Mouse (Mus musculus): ENCODE data around the gene Rpl27a. TPM values are rescaled to one million over a fixed set of nuclear protein-coding genes. Genes with fewer than 3 reads are reported as not detected.
A peak's percentile ranks its signal among the peaks of the same experiment; 100 is the strongest.

Gene Rpl27a
- polyA plus RNA-seq, 1 experiment from 2014 or later: 131 TPM

DNA sequence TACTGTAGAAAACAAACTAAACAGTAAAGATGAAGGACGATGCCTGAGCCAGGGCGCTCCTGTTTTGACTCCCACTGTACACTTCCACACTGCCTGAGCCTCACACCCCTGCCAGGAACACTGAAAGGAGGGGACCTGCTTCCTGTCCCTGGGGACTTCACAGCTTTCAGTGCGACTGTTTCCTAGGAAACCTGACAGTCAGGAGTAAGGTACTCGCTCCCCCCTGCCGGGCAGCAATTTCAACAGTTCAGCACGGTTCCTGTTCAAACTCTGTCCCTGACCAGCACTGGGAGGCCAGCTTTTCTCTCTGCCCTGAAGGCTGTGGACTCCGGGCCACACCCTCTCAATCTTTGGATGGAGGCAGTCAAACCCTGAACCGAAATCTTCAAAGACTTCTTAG is 11.8 kb upstream of the Rpl27a start:
- Histone ChIP-seq H3K36me3 (ENCODE audit: control insufficient read depth, insufficient read depth, low read length) (no peaks in the 10 kb centered on the region), H3K9ac (ENCODE audit: low read depth, low read length) (no peak overlapping the region), H3K27ac (ENCODE audit: low read length) (no peak overlapping the region), H3K4me2 (ENCODE audit: low read depth, low read length) (no peak overlapping the region), H3K27me3 (replicated peaks; ENCODE audit: control insufficient read depth, insufficient read depth, low read length) (no peaks in the 10 kb centered on the region), H3K4me3 (ENCODE audit: low read length) (no peak overlapping the region), H3K9me3 (ENCODE audit: control insufficient read depth, low read length) (no peaks in the 10 kb centered on the region), H3K4me1 (ENCODE audit: control insufficient read depth, insufficient read depth, low read length) (peaks cover 3% of the 10 kb centered on the region)
- WGBS: 12% methylated on average over 8 of the region's 8 CpGs
- ATAC-seq: no peak

DNA sequence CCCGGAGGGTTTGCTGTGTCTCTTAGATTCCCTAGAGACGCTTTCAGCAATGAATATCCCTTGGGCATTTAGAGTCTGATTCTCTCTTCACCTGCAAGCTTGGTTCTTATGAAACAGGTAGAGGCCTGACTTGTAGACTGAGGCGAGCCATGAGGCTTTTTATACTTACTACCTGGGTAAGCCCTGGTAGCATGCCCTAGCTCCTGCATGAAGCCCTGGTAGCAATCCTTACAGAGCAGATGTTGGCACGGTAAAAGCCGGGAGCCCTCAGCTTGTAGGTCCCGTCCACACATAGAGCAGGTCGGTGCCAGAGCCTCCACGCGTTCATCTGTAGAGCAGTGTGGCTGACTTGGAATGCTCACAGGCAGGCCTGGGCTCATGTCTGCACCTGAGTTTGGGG is 11.4 kb upstream of the Rpl27a start:
- H3K9ac ChIP-seq (ENCODE audit: low read depth, low read length): no peak overlapping the region
- H3K27me3 ChIP-seq (replicated peaks; ENCODE audit: control insufficient read depth, insufficient read depth, low read length): no peaks in the 10 kb centered on the region
- no peak overlapping the region for H3K27ac ChIP-seq (ENCODE audit: low read length)
- H3K36me3 ChIP-seq (ENCODE audit: control insufficient read depth, insufficient read depth, low read length): no peaks in the 10 kb centered on the region
- ATAC-seq: no peak
- H3K4me3 ChIP-seq (ENCODE audit: low read length): no peak overlapping the region
- 50% methylated on average over 9 of the region's 9 CpGs for WGBS
- H3K4me1 ChIP-seq (ENCODE audit: control insufficient read depth, insufficient read depth, low read length): peaks cover 3% of the 10 kb centered on the region
- H3K9me3 ChIP-seq (ENCODE audit: control insufficient read depth, low read length): no peaks in the 10 kb centered on the region
- H3K4me2 ChIP-seq (ENCODE audit: low read depth, low read length): no peak overlapping the region

DNA sequence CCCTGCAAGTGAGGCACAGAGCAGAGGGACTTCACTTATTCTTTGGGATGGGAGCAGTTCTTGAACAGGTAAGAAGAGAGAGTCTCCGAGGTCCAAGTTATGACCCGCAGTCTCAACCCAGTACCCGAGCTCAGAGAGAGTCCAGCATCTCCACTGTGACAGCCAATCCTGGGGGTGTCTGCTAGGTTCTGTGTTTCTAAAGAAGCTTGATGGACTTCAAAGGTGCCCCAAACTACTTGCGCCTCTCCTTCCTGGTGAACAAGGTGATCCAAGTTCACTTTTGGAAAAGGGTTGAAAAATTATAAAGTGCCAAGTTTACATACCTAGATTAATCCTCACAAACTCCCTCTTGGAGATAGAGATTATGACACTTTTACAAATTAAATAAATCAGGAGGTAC is 10.9 kb upstream of the Rpl27a start, which contains the start of gene Trim66:
Gene Trim66 (minus strand): TSS at position 101 of the 400 bp plus-strand sequence.
- no peaks in the 10 kb centered on the region for H3K9me3 ChIP-seq (ENCODE audit: control insufficient read depth, low read length)
- WGBS: 87% methylated on average over 4 of the region's 4 CpGs
- H3K27me3 ChIP-seq (replicated peaks; ENCODE audit: control insufficient read depth, insufficient read depth, low read length): no peaks in the 10 kb centered on the region
- no peak within 1 kb of the TSS for H3K27ac ChIP-seq (ENCODE audit: low read length)
- H3K4me3 ChIP-seq (ENCODE audit: low read length): no peak within 1 kb of the TSS
- H3K4me2 ChIP-seq (ENCODE audit: low read depth, low read length): no peak within 1 kb of the TSS
- no peak within 1 kb of the TSS for H3K9ac ChIP-seq (ENCODE audit: low read depth, low read length)
- H3K4me1 ChIP-seq (ENCODE audit: control insufficient read depth, insufficient read depth, low read length): peaks cover 3% of the 10 kb centered on the region
- no peak for ATAC-seq
- H3K36me3 ChIP-seq (ENCODE audit: control insufficient read depth, insufficient read depth, low read length): no peaks in the 10 kb centered on the region

DNA sequence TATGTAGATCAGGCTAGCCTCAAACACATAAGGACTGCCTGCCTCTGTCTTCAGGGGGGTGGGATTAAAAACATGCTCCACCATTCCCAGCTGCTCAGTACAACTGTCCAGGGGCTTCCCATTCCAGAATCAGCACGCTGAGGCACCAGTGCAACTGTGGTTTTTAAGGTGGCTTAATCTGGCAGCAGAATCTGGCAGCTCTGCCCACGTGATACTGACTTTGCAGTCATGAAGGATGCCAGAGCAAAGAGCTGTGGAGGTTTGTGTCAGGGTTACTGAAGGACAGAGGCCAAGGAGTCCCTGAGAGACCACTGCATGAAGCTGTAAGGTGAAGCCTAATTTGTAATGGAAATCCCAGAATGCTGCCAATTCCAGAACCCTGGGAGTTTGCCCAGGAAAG is 8.1 kb upstream of the Rpl27a start:
- Histone ChIP-seq H3K4me1 (ENCODE audit: control insufficient read depth, insufficient read depth, low read length) (peaks cover 3% of the 10 kb centered on the region), H3K9ac (ENCODE audit: low read depth, low read length) (no peak overlapping the region), H3K36me3 (ENCODE audit: control insufficient read depth, insufficient read depth, low read length) (no peaks in the 10 kb centered on the region), H3K4me3 (ENCODE audit: low read length) (no peak overlapping the region), H3K27ac (ENCODE audit: low read length) (no peak overlapping the region), H3K4me2 (ENCODE audit: low read depth, low read length) (no peak overlapping the region), H3K9me3 (ENCODE audit: control insufficient read depth, low read length) (no peaks in the 10 kb centered on the region), H3K27me3 (replicated peaks; ENCODE audit: control insufficient read depth, insufficient read depth, low read length) (no peaks in the 10 kb centered on the region)
- ATAC-seq: no peak
- 72% methylated on average over 2 of the region's 2 CpGs for WGBS

DNA sequence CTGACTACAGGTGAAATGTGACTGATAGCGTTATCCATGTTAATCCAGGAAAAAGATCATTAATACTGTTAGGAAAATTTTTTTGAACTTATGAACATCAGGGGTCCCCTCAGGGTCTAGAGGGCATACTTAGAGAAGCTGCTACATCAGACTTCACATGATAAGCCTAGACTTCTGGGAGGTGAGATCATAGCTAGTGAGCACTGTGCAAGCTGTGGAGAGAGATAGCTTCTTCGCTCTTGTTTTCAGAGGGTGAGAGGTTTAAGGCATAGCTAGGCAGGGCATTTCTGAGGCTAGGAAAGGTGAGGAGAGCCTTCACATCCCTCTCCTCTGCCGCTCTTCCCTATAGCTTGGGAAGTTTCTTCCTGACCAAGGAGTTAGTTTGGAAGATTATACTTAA is 7.1 kb upstream of the Rpl27a start:
- H3K4me1 ChIP-seq (ENCODE audit: control insufficient read depth, insufficient read depth, low read length): peaks cover 3% of the 10 kb centered on the region
- H3K4me2 ChIP-seq (ENCODE audit: low read depth, low read length): no peak overlapping the region
- H3K9ac ChIP-seq (ENCODE audit: low read depth, low read length): no peak overlapping the region
- WGBS: 86% methylated on average over 3 of the region's 3 CpGs
- no peaks in the 10 kb centered on the region for H3K9me3 ChIP-seq (ENCODE audit: control insufficient read depth, low read length)
- no peak overlapping the region for H3K27ac ChIP-seq (ENCODE audit: low read length)
- ATAC-seq: no peak
- no peaks in the 10 kb centered on the region for H3K27me3 ChIP-seq (replicated peaks; ENCODE audit: control insufficient read depth, insufficient read depth, low read length)
- H3K36me3 ChIP-seq (ENCODE audit: control insufficient read depth, insufficient read depth, low read length): no peaks in the 10 kb centered on the region
- no peak overlapping the region for H3K4me3 ChIP-seq (ENCODE audit: low read length)

DNA sequence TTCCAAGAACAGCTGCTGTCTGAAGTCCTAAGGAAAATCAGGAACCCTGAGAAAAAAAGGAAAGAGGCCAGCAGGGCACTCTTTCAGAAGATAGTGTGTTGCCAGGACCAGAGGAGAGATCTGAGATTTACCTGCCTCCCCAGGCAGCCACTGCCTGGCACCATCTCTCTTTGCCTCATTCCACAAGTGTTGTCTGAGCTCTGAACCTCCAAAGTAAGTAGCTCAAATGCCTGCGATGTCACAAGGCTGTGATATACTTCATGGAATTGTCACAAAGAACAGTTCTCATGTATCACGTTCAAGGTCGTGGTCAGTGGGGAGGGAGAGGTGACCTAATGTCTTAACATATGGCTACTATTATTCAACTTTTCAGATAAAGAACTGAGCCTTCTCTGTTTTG is 2.4 kb upstream of the Rpl27a start:
- Histone ChIP-seq H3K9ac (ENCODE audit: low read depth, low read length) (no peak overlapping the region), H3K27me3 (replicated peaks; ENCODE audit: control insufficient read depth, insufficient read depth, low read length) (no peaks in the 10 kb centered on the region), H3K9me3 (ENCODE audit: control insufficient read depth, low read length) (no peaks in the 10 kb centered on the region), H3K4me2 (ENCODE audit: low read depth, low read length) (no peak overlapping the region), H3K27ac (ENCODE audit: low read length) (no peak overlapping the region), H3K36me3 (ENCODE audit: control insufficient read depth, insufficient read depth, low read length) (peaks cover 3% of the 10 kb centered on the region; the same call in 1 of the 2 replicates), H3K4me3 (ENCODE audit: low read length) (no peak overlapping the region), H3K4me1 (ENCODE audit: control insufficient read depth, insufficient read depth, low read length) (peaks cover 19% of the 10 kb centered on the region)
- 82% methylated on average over 3 of the region's 3 CpGs for WGBS
- ATAC-seq: no peak

DNA sequence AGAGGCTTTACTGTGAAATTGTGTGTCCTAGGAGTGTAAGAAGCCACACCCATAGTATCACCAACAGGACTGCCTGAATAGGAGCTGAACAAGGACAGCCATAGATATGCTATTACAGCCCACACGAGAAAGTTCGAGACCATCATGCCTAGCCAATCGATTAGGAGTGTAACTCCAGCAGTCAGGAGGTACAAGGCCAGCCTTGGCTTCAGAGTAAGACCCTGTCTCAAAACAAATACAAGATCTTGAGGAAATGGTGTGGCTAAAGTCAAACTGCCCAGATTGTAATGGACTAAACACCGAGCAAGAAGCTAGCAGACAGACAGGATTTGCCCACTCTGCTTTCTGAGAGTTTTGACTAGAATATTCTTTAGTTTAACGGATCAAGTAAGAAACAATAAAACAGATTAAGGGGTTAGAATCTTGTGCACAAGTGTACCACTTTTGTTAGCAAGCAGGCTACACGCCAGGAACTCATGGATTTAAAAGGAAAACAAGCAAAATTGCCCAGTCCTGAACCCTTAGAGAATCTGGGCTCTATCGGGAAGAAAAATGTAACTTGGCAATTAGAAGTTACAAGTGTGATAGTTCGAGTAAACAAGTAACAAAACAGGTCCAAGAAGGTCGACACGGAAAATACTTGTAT is 788 bp upstream of the Rpl27a start:
- ATAC-seq: peak; percentile 18
- peak overlapping the region; percentile 97 for H3K27ac ChIP-seq (ENCODE audit: low read length)
- peaks cover 8% of the 10 kb centered on the region for H3K36me3 ChIP-seq (ENCODE audit: control insufficient read depth, insufficient read depth, low read length)
- H3K4me1 ChIP-seq (ENCODE audit: control insufficient read depth, insufficient read depth, low read length): peaks cover 22% of the 10 kb centered on the region
- peak overlapping the region; percentile 67 for H3K4me2 ChIP-seq (ENCODE audit: low read depth, low read length)
- H3K9ac ChIP-seq (ENCODE audit: low read depth, low read length): peak overlapping the region; percentile 69
- peak overlapping the region; percentile 96 for H3K4me3 ChIP-seq (ENCODE audit: low read length)
- WGBS: 11% methylated on average over 10 of the region's 10 CpGs
- no peaks in the 10 kb centered on the region for H3K27me3 ChIP-seq (replicated peaks; ENCODE audit: control insufficient read depth, insufficient read depth, low read length)
- no peaks in the 10 kb centered on the region for H3K9me3 ChIP-seq (ENCODE audit: control insufficient read depth, low read length)

DNA sequence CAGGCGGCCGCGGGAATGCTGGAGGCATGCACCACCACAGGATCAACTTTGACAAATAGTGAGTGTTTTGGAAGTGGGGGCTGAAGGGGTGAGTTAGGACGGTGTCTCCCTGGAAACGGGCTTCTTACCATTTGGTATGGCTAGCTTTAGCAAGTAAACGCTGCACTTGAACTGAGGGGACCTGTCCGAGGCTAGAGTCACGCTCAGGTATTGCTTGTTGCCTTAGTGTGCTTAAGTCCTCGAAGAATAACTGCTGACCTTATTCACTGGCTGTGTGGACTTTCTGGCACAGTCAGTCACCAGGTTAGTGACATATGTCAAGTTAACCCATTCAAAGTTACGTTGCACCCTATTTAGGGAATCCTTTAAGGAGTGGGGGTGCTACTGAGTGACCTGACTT is 989 bp downstream of the Rpl27a start:
- H3K4me3 ChIP-seq (ENCODE audit: low read length): peak overlapping the region; percentile 96
- peak overlapping the region; percentile 90 for H3K4me2 ChIP-seq (ENCODE audit: low read depth, low read length)
- H3K36me3 ChIP-seq (ENCODE audit: control insufficient read depth, insufficient read depth, low read length): peaks cover 18% of the 10 kb centered on the region
- no peak for ATAC-seq
- WGBS: 3% methylated on average over 10 of the region's 10 CpGs
- no peaks in the 10 kb centered on the region for H3K9me3 ChIP-seq (ENCODE audit: control insufficient read depth, low read length)
- H3K4me1 ChIP-seq (ENCODE audit: control insufficient read depth, insufficient read depth, low read length): peaks cover 22% of the 10 kb centered on the region
- H3K9ac ChIP-seq (ENCODE audit: low read depth, low read length): peak overlapping the region; percentile 99
- H3K27me3 ChIP-seq (replicated peaks; ENCODE audit: control insufficient read depth, insufficient read depth, low read length): no peaks in the 10 kb centered on the region
- peak overlapping the region; percentile 89 for H3K27ac ChIP-seq (ENCODE audit: low read length)

DNA sequence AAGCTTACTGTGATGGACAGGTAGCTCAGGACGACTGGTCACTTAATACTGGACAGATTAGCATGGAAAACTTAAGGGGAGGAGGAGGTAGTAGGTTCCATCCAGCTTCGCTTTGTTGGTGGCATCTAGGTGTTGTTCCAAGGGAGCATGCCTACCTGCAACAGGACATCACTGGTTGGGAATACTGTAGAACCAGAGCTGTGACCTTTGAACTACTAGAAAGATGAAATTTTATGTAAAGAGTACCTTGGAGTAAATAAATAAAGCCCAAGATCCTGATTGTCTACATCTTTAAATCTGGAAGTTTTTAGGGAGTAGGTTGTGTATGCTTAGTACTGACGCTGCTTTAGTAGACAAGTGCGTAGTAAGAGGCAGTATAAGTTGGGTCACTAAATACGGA is 3.1 kb downstream of the Rpl27a start:
- H3K36me3 ChIP-seq (ENCODE audit: control insufficient read depth, insufficient read depth, low read length): peaks cover 22% of the 10 kb centered on the region
- peaks cover 22% of the 10 kb centered on the region for H3K4me1 ChIP-seq (ENCODE audit: control insufficient read depth, insufficient read depth, low read length)
- WGBS: 71% methylated on average over 5 of the region's 5 CpGs
- H3K9me3 ChIP-seq (ENCODE audit: control insufficient read depth, low read length): no peaks in the 10 kb centered on the region
- no peak overlapping the region for H3K27ac ChIP-seq (ENCODE audit: low read length)
- no peaks in the 10 kb centered on the region for H3K27me3 ChIP-seq (replicated peaks; ENCODE audit: control insufficient read depth, insufficient read depth, low read length)
- H3K4me3 ChIP-seq (ENCODE audit: low read length): no peak overlapping the region
- H3K9ac ChIP-seq (ENCODE audit: low read depth, low read length): 0 out of 2 replicates have a peak overlapping the region, but pooled peaks have one; percentile 14
- ATAC-seq: no peak
- 0 out of 2 replicates have a peak overlapping the region, but pooled peaks have one; percentile 9 for H3K4me2 ChIP-seq (ENCODE audit: low read depth, low read length)

DNA sequence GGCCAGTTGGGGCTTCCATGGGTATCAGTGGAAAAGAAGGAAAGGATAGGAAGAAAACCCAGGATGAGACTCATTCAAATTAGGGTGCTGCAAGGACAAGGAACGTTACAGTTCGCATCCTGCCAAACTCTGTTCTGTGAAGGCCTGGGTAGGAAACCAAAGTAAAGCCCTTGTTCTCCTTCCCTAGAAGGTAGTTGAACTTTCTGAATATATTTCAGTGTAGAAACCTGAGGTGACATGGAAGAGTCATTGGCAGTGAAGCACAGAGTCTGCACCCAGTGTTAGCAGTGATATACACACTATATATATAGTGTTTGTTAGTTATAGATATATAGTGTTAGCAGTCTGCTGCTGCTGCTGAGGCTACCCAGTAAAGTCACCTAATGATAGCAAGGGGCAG is 4.4 kb downstream of the Rpl27a start:
- WGBS: 71% methylated on average over 2 of the region's 2 CpGs
- Histone ChIP-seq H3K9ac (ENCODE audit: low read depth, low read length) (no peak overlapping the region), H3K4me2 (ENCODE audit: low read depth, low read length) (no peak overlapping the region), H3K27me3 (replicated peaks; ENCODE audit: control insufficient read depth, insufficient read depth, low read length) (no peaks in the 10 kb centered on the region), H3K4me3 (ENCODE audit: low read length) (no peak overlapping the region), H3K36me3 (ENCODE audit: control insufficient read depth, insufficient read depth, low read length) (peaks cover 22% of the 10 kb centered on the region), H3K4me1 (ENCODE audit: control insufficient read depth, insufficient read depth, low read length) (peaks cover 16% of the 10 kb centered on the region), H3K27ac (ENCODE audit: low read length) (peak overlapping the region; percentile 25; the same call in 1 of the 2 replicates), H3K9me3 (ENCODE audit: control insufficient read depth, low read length) (no peaks in the 10 kb centered on the region)
- ATAC-seq: no peak

All from intestine, embryonic 16.5 days (tissue).